Mouse (Mus musculus): ENCODE results near the gene Sec1. TPM values are rescaled to one million over a fixed set of nuclear protein-coding genes. Genes with fewer than 3 reads are reported as not detected.
A peak's percentile ranks its signal among the peaks of the same experiment; 100 is the strongest.

Gene Sec1
- total RNA-seq, 2 experiments from 2014 or later: 0.25 TPM; not detected in 1

- peak overlapping the region; percentile 90 for H3K27ac ChIP-seq
- intact Hi-C loops (cut with DNase I): loop anchor here (2.0 kb wide), 1 partner anchor 41 kb away; no protein-coding TSS in a partner anchor
- peak; percentile 89 for DNase-seq
- no peak for TF ChIP-seq CTCF (IDR thresholded peaks at IDR 0.05)
- peak overlapping the region; percentile 73 for H3K4me3 ChIP-seq
These were observed 52.7 kb downstream of the Sec1 start for GRCm38 (mm10) chr7:45641391-45642040.

GRCm38 (mm10) chr7:45640191-45640957 is 53.8 kb downstream of the Sec1 start:
- DNase-seq: peak; percentile 78
- peak overlapping the region; percentile 90 for H3K27ac ChIP-seq
- peak overlapping the region; percentile 73 for H3K4me3 ChIP-seq
- intact Hi-C loops (cut with DNase I): no loop called here
- no peak for TF ChIP-seq CTCF (IDR thresholded peaks at IDR 0.05)

DNA sequence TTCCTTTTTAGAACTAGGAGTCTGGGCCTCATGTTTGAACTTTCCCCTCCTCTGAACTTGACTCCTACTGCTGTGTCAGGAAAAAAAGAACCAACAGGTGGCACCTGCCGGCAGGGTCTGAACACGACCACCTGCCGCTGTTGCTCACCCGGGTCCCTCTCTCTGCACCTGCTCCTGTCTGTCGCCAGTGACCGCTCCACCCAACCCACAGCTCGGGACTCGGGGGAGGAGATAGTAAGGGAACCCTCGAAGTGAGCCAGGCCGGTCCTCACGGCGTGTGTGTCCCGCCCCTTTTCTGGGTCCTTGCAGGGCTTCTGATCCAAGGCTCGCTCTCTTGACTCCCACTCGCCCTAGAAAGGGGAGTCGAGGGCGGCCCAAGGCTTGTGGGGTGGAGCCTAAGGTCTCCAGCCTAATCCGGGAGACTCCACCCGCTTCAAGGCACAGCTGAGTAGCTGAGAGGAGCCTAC is 54.6 kb downstream of the Sec1 start, which contains the start of gene Mamstr:
Mamstr (plus strand) TSS at position 417 of the 467 bp plus-strand sequence.
- peak within 1 kb of the TSS; percentile 73 for H3K4me3 ChIP-seq
- no peak for TF ChIP-seq CTCF (IDR thresholded peaks at IDR 0.05)
- H3K27ac ChIP-seq: peak within 1 kb of the TSS; percentile 90
- peak; percentile 94 for DNase-seq
- intact Hi-C loops (cut with DNase I): no loop called here

- intact Hi-C loops (cut with DNase I): no loop called here
- peak overlapping the region; percentile 90 for H3K27ac ChIP-seq
- H3K4me3 ChIP-seq: peak overlapping the region; percentile 63
- peak; percentile 98 for DNase-seq
- TF ChIP-seq CTCF (IDR thresholded peaks at IDR 0.05): no peak
These were observed 55.4 kb downstream of the Sec1 start for GRCm38 (mm10) chr7:45638623-45639401.

- intact Hi-C loops (cut with DNase I): no loop called here
- no peak for DNase-seq
- H3K4me3 ChIP-seq: peak overlapping the region; percentile 63
- H3K27ac ChIP-seq: peak overlapping the region; percentile 90
- TF ChIP-seq CTCF (IDR thresholded peaks at IDR 0.05): no peak
These were observed 56.5 kb downstream of the Sec1 start for GRCm38 (mm10) chr7:45637710-45638109.

GRCm38 (mm10) chr7:45635711-45636688 is 58.2 kb downstream of the Sec1 start:
- no peak for DNase-seq
- TF ChIP-seq CTCF (IDR thresholded peaks at IDR 0.05): no peak
- Histone ChIP-seq H3K27ac (peak overlapping the region; percentile 59), H3K4me3 (no peak overlapping the region; the same call in 1 of the 2 replicates)
- intact Hi-C loops (cut with DNase I): no loop called here

GRCm38 (mm10) chr7:45634946-45635681 is 59.1 kb downstream of the Sec1 start:
- DNase-seq: no peak
- TF ChIP-seq CTCF (IDR thresholded peaks at IDR 0.05): no peak
- intact Hi-C loops (cut with DNase I): loop anchor here (5.0 kb wide), 1 partner anchor 38 kb away; no protein-coding TSS in a partner anchor
- peak overlapping the region; percentile 59 for H3K27ac ChIP-seq
- H3K4me3 ChIP-seq: no peak overlapping the region

- TF ChIP-seq CTCF (IDR thresholded peaks at IDR 0.05): peak; percentile 37
- DNase-seq: peak; percentile 66
- peak overlapping the region; percentile 52 for H3K4me3 ChIP-seq
- intact Hi-C loops (cut with DNase I): loop anchor here (5.0 kb wide), 1 partner anchor 35 kb away; no protein-coding TSS in a partner anchor
- peak overlapping the region; percentile 6; the same call in 1 of the 2 replicates for H3K27ac ChIP-seq
These were observed 61.7 kb downstream of the Sec1 start for GRCm38 (mm10) chr7:45632499-45632898.

- intact Hi-C loops (cut with DNase I): loop anchor here (5.0 kb wide), 1 partner anchor 33 kb away; no protein-coding TSS in a partner anchor
- DNase-seq: no peak
- TF ChIP-seq CTCF (IDR thresholded peaks at IDR 0.05): no peak
- Histone ChIP-seq H3K27ac (peak overlapping the region; percentile 31; the same call in 1 of the 2 replicates), H3K4me3 (peak overlapping the region; percentile 88)
These were observed 63.9 kb downstream of the Sec1 start for GRCm38 (mm10) chr7:45630064-45630907.

Data from gastrocnemius, adult 2 months (tissue).